Mouse (Mus musculus) kidney, adult 10 weeks (tissue): Measurements from ENCODE around the gene Rnase13. TPM values are rescaled to one million over a fixed set of nuclear protein-coding genes. Genes with fewer than 3 reads are reported as not detected.

Experiments used
- polyA plus RNA-seq: library from polyadenylated mRNA; stranded (reverse); fragments of 350-450 nt; fragmentation: Illumina TruSeq; extraction: RNeasy Lipid Tissue Mini Kit (QIAGEN cat#74804); gene quantifications from one replicate; pipeline ENCODE4 v1.2.3, GENCODE M21; 2014; ENCODE audit warnings: low read depth, low replicate concordance

Gene Rnase13
- not detected for polyA plus RNA-seq

GRCm38 (mm10) chr14:51922571-51922865, at the start of gene Rnase13:
Gene Rnase13, minus strand, starts transcription at chr14:51922773.

GRCm38 (mm10) chr14:51918125-51918524, 4.4 kb downstream of the Rnase13 start, which contains the start of gene Tppp2:
Gene Tppp2, plus strand, starts transcription at chr14:51918425.

GRCm38 (mm10) chr14:51913960-51914762, 8.4 kb downstream of the Rnase13 start, which contains the start of gene Ndrg2:
Gene Ndrg2, minus strand, starts transcription at chr14:51914158.

GRCm38 (mm10) chr14:51892191-51892939, 30.2 kb downstream of the Rnase13 start, which contains the start of gene Slc39a2:
Gene Slc39a2, plus strand, starts transcription at chr14:51892889.

GRCm38 (mm10) chr14:51884598-51885331, 37.8 kb downstream of the Rnase13 start, which contains the start of gene Mettl17:
Gene Mettl17, plus strand, starts transcription at chr14:51884842.

Other genes starting within 250 kb of the Rnase13 start
- gene Gm17079, start 227.3 kb downstream of the Rnase13 start, polyA plus RNA-seq, result not detected
- gene Gm5800, start 205.6 kb downstream of the Rnase13 start, polyA plus RNA-seq, result not detected
- not detected for gene Ang4, start 149.2 kb downstream of the Rnase13 start, polyA plus RNA-seq
- not detected for gene AY358078, start 122.7 kb downstream of the Rnase13 start, polyA plus RNA-seq
- gene Ear6, start 69.1 kb downstream of the Rnase13 start, polyA plus RNA-seq, result not detected
- 1.9 TPM for gene Mettl17, start 37.9 kb downstream of the Rnase13 start, polyA plus RNA-seq
- 0.16 TPM for gene Slc39a2, start 29.9 kb downstream of the Rnase13 start, polyA plus RNA-seq
- 188 TPM for gene Ndrg2, start 8.6 kb downstream of the Rnase13 start, polyA plus RNA-seq
- gene Tppp2, start 4.3 kb downstream of the Rnase13 start, polyA plus RNA-seq, result not detected
- 1.1 TPM for gene Arhgef40, start 61.9 kb upstream of the Rnase13 start, polyA plus RNA-seq
- gene Tmem253, start 92.9 kb upstream of the Rnase13 start, polyA plus RNA-seq, result not detected
- 0.77 TPM for gene Zfp219, start 98.0 kb upstream of the Rnase13 start, polyA plus RNA-seq
- gene Olfr221, start 119.7 kb upstream of the Rnase13 start, polyA plus RNA-seq, result not detected
- gene Hnrnpc, start 181.3 kb upstream of the Rnase13 start, polyA plus RNA-seq, result 256 TPM
- 5.9 TPM for gene Rpgrip1, start 187.9 kb upstream of the Rnase13 start, polyA plus RNA-seq